Mouse (Mus musculus) CD4-positive helper T cell, adult 2 months (primary cell): ENCODE data around the gene Il1rl1.

Experiments
- DNase-seq: peaks from one replicate; pipeline ENCODE4 v3.0.0-alpha.2; 2012; ENCODE audit warnings: low read depth, missing footprints, low spot score

Il1rl1 gene

DNA sequence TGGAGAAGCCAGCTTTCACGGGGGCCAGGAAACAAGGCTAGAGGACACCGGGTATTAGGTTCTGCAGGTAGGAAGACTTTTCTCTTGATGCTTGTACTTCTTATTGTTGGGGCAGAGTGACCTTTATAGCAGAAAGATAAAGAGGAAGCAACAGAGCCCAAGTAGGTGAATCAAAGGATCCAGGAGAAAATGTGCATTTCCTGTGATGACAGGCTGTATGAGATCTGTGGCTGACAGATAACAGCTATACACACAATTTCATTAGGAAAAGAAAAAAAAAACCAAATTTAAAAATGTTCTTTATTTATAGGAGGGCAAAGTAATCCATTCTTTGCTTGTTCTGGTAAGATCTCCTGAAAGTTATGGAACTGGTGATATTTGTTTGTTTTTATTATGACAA is 8.0 kb downstream of the Il1rl1 start:
- no peak for DNase-seq

DNA sequence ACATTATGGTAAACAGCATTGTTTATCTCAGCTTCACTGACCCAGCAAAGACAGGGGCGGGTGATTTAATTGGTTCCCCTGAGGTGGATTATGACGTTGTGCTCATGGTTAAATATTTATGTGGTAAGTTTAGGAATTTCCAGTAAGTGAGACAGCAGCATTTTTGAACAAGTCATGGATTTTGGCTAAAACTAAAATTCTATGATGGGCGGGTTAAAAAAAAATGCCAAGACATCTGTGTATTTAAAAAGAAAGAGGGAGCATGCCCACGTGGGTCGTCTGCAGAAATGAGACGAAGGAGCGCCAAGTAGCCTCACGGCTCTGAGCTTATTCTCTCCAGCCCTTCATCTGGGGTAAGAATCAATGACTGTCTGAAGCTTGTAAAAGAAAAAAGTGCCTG is 10.1 kb downstream of the Il1rl1 start:
- DNase-seq: no peak

DNA sequence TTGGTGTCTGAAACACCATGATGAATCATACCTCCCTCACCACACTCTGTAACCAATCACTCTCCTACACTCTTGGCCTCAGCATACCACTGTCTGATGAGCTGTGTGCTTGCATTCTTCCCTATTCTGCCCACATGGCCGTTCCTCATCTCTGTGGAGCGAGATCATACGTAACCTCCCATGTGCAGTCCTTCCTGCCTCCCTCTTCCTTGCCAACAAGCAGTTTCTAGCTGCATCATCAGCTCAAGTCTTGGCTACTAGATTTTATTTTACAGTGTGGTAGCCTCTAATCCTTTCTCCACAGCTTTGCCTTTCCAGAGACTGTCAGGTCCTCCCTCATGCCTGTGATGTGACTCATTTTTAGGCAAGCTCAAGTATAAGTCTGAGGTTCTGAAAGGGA is 15.4 kb downstream of the Il1rl1 start:
- DNase-seq: no peak

- DNase-seq: peak; percentile 82
Observed at GRCm38 (mm10) chr1:40465477-40466430, 36.4 kb downstream of the Il1rl1 start, which contains the start of gene Il18r1. TSS of gene Il18r1 (plus strand) at chr1:40465552.

DNA sequence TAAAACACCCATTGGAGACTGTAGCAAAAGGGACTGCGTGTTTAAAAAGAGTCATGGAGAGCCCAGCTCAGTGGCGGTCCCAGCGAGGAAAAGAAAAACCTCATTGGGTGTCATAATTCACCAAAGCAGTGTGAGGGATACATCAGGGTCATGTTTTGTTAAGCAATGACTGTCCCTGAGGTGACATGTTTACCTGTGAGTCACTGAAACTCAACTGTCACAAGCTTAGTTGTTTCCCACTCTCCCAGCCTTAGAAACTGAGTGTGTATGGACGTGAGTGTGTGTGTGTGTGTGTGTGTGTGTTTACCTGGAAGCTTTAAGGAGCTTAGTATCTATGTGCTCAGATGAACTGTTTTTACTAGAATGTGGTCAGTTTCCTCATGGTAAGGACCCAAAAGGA is 37.9 kb downstream of the Il1rl1 start:
- no peak for DNase-seq

- no peak for DNase-seq
Observed at GRCm38 (mm10) chr1:40468805-40469204, 39.4 kb downstream of the Il1rl1 start.

DNA sequence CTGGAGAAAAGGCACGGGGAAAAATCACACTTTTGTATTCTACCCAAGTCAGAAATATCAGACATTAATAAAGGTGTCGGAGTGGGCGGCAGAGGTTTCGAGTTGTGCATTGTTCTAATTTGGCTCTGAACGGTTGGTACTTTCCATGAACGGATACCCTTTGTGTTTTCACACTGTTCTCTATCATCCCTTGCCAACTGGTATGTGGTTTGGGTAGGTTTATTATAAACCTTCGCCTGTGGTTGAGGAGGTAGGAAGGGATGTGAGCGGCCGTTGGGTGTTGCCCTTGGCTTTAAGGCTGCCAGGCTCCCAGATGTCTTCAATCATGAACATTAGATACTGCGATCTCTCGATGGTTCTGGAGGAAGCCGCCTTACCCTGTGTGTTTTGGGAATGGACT is 40.5 kb downstream of the Il1rl1 start:
- peak; percentile 81 for DNase-seq

GRCm38 (mm10) chr1:40472401-40472800 is 43.0 kb downstream of the Il1rl1 start:
- no peak for DNase-seq

GRCm38 (mm10) chr1:40473640-40474039 is 44.3 kb downstream of the Il1rl1 start:
- DNase-seq: peak; percentile 81

- peak; percentile 56 for DNase-seq
Observed at GRCm38 (mm10) chr1:40474336-40474735, 45.0 kb downstream of the Il1rl1 start.

- peak; percentile 89 for DNase-seq
Observed at GRCm38 (mm10) chr1:40475697-40476096, 46.3 kb downstream of the Il1rl1 start.

DNA sequence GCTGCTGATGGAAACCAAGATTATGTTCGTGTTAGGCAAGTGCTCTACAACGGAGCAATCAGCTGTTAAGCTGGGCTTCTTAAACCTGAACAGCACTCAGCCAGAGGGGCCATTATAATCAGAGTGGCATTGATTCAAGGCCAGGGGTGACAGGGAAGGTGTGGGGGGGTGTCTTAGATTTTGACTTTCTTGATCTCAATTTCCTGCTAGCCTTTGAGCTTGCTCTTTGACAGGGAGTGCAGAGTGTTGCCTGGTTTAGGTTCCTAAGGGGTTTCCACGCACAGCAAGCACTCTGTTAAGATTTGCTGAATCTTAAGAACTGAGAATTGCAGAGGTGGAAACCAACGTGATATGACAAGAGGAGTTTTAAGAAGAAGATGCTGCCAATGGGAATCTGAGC is 47.4 kb downstream of the Il1rl1 start:
- peak; percentile 55 for DNase-seq

GRCm38 (mm10) chr1:40479505-40479923 is 50.1 kb downstream of the Il1rl1 start:
- DNase-seq: peak; percentile 85

DNA sequence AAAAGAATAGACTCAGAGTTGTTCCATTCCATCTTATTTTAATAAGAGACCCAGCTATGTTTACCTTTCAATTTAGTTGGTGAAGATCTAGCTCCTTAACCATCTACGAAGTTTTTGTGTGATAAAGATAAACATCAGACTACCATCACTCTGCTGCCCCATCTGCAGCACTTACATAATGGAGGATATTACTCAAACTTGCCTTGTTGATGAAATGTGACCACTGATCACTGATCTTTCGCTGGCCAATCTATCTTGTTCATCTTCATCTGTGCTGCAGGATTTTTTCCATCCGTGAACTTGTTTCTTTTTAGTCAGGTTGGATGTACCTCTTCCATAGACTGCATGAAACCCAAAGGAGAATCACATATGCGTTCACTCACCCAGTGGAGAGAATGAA is 65.2 kb downstream of the Il1rl1 start:
- DNase-seq: no peak

DNA sequence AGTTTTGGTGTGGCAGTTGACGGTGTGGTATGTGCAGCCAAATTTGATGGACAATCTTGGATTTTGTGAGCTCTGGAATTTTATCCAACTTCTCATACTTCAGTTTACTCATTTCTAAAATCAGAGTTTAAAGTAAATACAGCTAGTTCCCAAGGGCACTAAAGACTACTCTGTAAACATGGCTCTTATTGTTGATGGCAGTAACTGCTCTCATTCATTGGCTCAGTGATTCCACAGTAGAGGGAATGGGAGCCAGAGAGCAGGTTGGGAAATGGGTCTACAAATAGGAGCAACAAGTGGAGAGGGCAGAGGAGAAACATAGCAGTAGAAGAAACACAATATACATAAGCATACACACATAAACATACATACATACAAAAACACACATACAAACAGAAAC is 70.3 kb downstream of the Il1rl1 start:
- DNase-seq: no peak

GRCm38 (mm10) chr1:40501126-40501525 is 71.8 kb downstream of the Il1rl1 start:
- no peak for DNase-seq

DNA sequence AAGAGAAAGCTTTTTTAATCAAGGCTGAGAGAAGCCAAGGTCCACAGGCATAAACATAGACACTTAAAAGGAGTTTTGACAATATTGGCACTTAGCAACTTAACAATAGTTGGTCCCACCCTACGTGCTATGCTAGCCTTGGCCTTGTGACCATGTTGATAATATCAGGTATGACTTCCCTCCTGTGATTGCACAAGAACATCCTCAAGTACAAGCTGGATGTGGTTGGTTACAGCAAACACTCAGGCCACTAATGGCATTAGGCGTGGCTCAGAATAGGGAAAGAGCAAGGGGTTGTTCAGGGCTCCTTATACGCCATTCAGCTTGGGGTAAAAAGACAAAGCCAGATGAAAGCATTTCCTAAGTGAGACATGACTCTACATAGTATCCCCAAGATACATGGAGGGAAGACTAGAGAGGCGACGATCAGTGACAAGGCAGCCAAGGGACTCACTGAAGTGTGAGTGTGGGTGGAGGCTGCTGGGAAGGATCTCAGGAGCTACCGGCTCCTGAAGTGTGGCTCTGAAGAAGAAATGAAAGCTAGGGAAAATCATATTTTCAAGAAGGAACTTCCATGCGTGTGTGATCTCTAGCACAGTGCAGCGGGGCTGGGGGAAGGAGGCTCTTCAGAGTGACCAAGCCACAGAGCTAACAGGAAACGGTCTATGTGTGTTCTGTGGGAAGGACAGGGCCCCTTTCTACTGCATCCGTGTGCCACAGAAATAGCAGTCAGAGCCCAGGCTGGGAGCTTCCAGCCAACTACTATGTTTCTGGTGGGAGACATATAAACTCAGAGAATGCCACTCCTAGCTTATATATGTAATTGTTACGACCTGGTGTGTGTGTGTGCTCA is 72.4 kb downstream of the Il1rl1 start:
- peak; percentile 38 for DNase-seq

DNA sequence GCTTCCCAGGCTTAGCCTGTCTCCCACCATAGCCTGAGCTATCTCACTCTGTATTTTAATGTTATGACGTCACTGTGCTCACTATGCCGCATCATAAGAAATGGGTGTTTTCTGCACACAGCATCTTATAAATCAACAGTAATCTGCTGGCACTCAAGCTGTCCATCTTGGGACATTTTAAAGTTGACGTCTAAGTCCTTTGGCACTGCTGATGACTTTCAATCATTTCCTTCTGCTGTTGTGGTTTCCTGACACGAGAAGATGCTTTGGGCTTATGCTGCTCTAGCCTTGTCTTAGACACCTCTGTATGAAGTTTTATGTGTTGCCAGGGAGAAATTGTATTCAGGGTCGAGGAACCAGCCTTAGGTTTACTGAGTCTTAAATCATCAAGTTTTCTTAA is 75.2 kb downstream of the Il1rl1 start:
- no peak for DNase-seq
